Comparison of ENCODE assay signal across 8 mouse cellular contexts in the genomic region with DNA sequence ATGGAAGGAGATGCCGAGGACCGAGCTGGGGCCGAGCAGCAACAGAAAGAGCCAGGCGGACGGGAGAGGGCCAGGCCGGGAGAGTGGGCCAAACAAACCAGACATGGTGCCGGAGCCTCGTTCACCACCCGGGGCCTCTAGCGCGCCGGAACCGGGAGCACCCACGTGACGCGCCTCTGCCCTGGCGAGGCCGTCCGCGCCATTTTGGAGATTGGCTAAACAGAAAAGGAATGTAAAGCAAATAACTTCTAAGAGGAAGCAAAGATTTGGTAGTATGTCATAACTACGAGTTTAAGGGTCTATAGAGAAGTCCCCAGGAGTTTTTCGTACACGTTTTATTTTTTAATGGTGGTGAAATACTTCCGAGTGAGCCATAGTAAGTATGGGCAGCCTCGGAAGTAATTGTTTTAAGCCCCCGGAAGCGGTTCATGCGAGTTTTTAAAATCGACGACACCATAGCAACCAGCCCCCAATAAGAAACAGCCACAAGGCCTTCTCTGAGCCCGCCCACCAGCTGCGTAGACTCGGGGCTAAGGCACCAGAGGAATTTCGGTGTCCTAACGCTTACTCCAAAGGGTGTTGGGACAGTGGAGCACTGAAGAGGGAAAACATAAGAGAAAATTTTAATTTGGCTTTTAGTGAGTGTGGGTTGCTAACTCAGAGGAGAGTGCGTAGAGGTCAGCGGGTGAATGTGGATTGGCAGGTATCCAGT. TPM values are rescaled to one million over a fixed set of nuclear protein-coding genes. Genes with fewer than 3 reads are reported as not detected.
A peak's percentile ranks its signal among the peaks of the same experiment; 100 is the strongest.
DNase-seq lines count a peak whose midpoint lies in the region; ATAC-seq and TF ChIP-seq lines count a peak whose summit lies in the region.

A gene (minus strand): TSS at position 287 of the 712 bp plus-strand sequence.

- ATAC-seq in cerebellum, adult (ENCODE audit: insufficient number of reproducible peaks, low FRiP score, low TSS enrichment): peak; percentile 97
- ATAC-seq in forebrain, embryonic 13.5 days: peak; percentile 97
- peak; percentile 93 for ATAC-seq in liver, postnatal 0 days
- ATAC-seq in neural tube, embryonic 14.5 days (ENCODE audit: low read depth): peak; percentile 95

- under 1% methylated on average over 35 of the region's 37 CpGs for WGBS in forebrain, embryonic 13.5 days
- WGBS in large intestine, adult 2 months: under 1% methylated on average over 37 of the region's 37 CpGs
- 1% methylated on average over 37 of the region's 37 CpGs for WGBS in liver, postnatal 0 days (ENCODE audit: insufficient replicate concordance)
- WGBS in neural tube, embryonic 14.5 days: under 1% methylated on average over 34 of the region's 37 CpGs

- intact Hi-C loops in heart, postnatal 10 days (cut with DNase I): loop anchor here (10.0 kb wide), 1 partner anchor 110 kb away; no protein-coding TSS in a partner anchor

- DNase-seq in heart, postnatal 10 days: peak; percentile 94 to 95
- peak; percentile 87 for DNase-seq in large intestine, adult 2 months (ENCODE audit: low read depth, low spot score)
- peak; percentile 88 for DNase-seq in liver, postnatal 0 days
- DNase-seq in testis, postnatal 10 days (ENCODE audit: low spot score): peak; percentile 89

- H3K27ac ChIP-seq in ES-Bruce4 (ENCODE audit: insufficient read depth, low read length): no peak within 1 kb of the TSS
- H3K27ac ChIP-seq in forebrain, embryonic 13.5 days: peak within 1 kb of the TSS; percentile 63
- H3K27ac ChIP-seq in liver, postnatal 0 days (ENCODE audit: low read depth): peak within 1 kb of the TSS; percentile 94
- peak within 1 kb of the TSS; percentile 83 for H3K27ac ChIP-seq in neural tube, embryonic 14.5 days (ENCODE audit: low read depth, low read length)

- no peaks in the 10 kb centered on the region for H3K9me3 ChIP-seq in ES-Bruce4 (replicated peaks; ENCODE audit: control insufficient read depth, insufficient read depth, low read length, poor library complexity, severe bottlenecking)
- H3K9me3 ChIP-seq in forebrain, embryonic 13.5 days (replicated peaks): no peaks in the 10 kb centered on the region
- no peaks in the 10 kb centered on the region for H3K9me3 ChIP-seq in liver, postnatal 0 days (ENCODE audit: low read length)
- H3K9me3 ChIP-seq in neural tube, embryonic 14.5 days (ENCODE audit: control insufficient read depth, low read length): no peaks in the 10 kb centered on the region

- no peaks in the 10 kb centered on the region for H3K36me3 ChIP-seq in ES-Bruce4 (ENCODE audit: control insufficient read depth, insufficient read depth, low read length, poor library complexity, severe bottlenecking)
- H3K36me3 ChIP-seq in forebrain, embryonic 13.5 days (ENCODE audit: poor library complexity, severe bottlenecking): no peaks in the 10 kb centered on the region
- H3K36me3 ChIP-seq in liver, postnatal 0 days (replicated peaks; ENCODE audit: insufficient read depth, low read length): no peaks in the 10 kb centered on the region
- no peaks in the 10 kb centered on the region for H3K36me3 ChIP-seq in neural tube, embryonic 14.5 days (ENCODE audit: control insufficient read depth, insufficient read depth, low read length)

- TF ChIP-seq EP300 in ES-Bruce4 (IDR thresholded peaks at IDR 0.05; ENCODE audit: insufficient read depth, low read depth, low read length): no peak
- TF ChIP-seq EP300 in liver, postnatal 0 days (IDR thresholded peaks at IDR 0.05; ENCODE audit: low read depth): peak; percentile 69

- H3K4me2 ChIP-seq in forebrain, embryonic 13.5 days: peak within 1 kb of the TSS; percentile 78
- peak within 1 kb of the TSS; percentile 84 for H3K4me2 ChIP-seq in liver, postnatal 0 days (ENCODE audit: low read depth, low read length)
- peak within 1 kb of the TSS; percentile 90 for H3K4me2 ChIP-seq in neural tube, embryonic 14.5 days (ENCODE audit: low read depth, low read length)

- peak; percentile 35 for TF ChIP-seq POLR2A in ES-Bruce4 (IDR thresholded peaks at IDR 0.05; ENCODE audit: insufficient read depth, low read length)

- H3K27me3 ChIP-seq in ES-Bruce4 (ENCODE audit: control insufficient read depth, insufficient read depth, low read length, poor library complexity, severe bottlenecking): no peaks in the 10 kb centered on the region
- H3K27me3 ChIP-seq in forebrain, embryonic 13.5 days: no peaks in the 10 kb centered on the region
- H3K27me3 ChIP-seq in liver, postnatal 0 days (ENCODE audit: insufficient read depth, low read length): 0 out of 2 replicates have a peak, but pooled peaks cover 2% of the 10 kb centered on the region
- no peaks in the 10 kb centered on the region for H3K27me3 ChIP-seq in neural tube, embryonic 14.5 days (ENCODE audit: control insufficient read depth, insufficient read depth, low read length)

- peaks cover 2% of the 10 kb centered on the region for H3K4me1 ChIP-seq in ES-Bruce4 (ENCODE audit: control insufficient read depth, insufficient read depth, low read length)
- peaks cover 29% of the 10 kb centered on the region for H3K4me1 ChIP-seq in forebrain, embryonic 13.5 days
- H3K4me1 ChIP-seq in liver, postnatal 0 days (ENCODE audit: insufficient read depth): peaks cover 31% of the 10 kb centered on the region
- peaks cover 19% of the 10 kb centered on the region for H3K4me1 ChIP-seq in neural tube, embryonic 14.5 days (ENCODE audit: control insufficient read depth, insufficient read depth, low read length)

- H3K4me3 ChIP-seq in ES-Bruce4 (ENCODE audit: low read depth, low read length): peak within 1 kb of the TSS; percentile 99
- H3K4me3 ChIP-seq in forebrain, embryonic 13.5 days: peak within 1 kb of the TSS; percentile 94
- peak within 1 kb of the TSS; percentile 64 for H3K4me3 ChIP-seq in liver, postnatal 0 days (ENCODE audit: low read depth, low read length)
- peak within 1 kb of the TSS; percentile 85 for H3K4me3 ChIP-seq in neural tube, embryonic 14.5 days (ENCODE audit: low read depth, low read length)

- H3K9ac ChIP-seq in ES-Bruce4 (ENCODE audit: low read depth, poor library complexity, severe bottlenecking): peak within 1 kb of the TSS; percentile 96
- H3K9ac ChIP-seq in forebrain, embryonic 13.5 days: peak within 1 kb of the TSS; percentile 96
- H3K9ac ChIP-seq in liver, postnatal 0 days (replicated peaks): peak within 1 kb of the TSS; percentile 81
- peak within 1 kb of the TSS; percentile 80 for H3K9ac ChIP-seq in neural tube, embryonic 14.5 days (replicated peaks; ENCODE audit: low read depth, low read length)

- TF ChIP-seq CTCF in ES-Bruce4 (IDR thresholded peaks at IDR 0.05; ENCODE audit: low read depth, low read length): no peak
- TF ChIP-seq CTCF in liver, postnatal 0 days (IDR thresholded peaks at IDR 0.05; ENCODE audit: low read depth): no peak

RNA-seq across cellular contexts. Expression of the gene that starts here (rescaled TPM):
- polyA plus RNA-seq in ES-Bruce4 (2011; ENCODE audit: insufficient read depth, insufficient read length, low read depth, missing spikeins): 174 and 184 TPM in 2 replicates
- polyA plus RNA-seq in forebrain, embryonic 13.5 days (2015; fragmentation: Nextera tagmentation; extraction: Ambion mirVana): 173 and 187 TPM in 2 replicates
- 100 to 1,000 TPM; 184 to 190 TPM for total RNA-seq in heart, postnatal 10 days (2021)
- polyA plus RNA-seq in large intestine, adult 2 months (2012; rRNA removed): 227 and 242 TPM in 2 replicates
- 165 and 170 TPM in 2 replicates for polyA plus RNA-seq in liver, postnatal 0 days (2015; fragmentation: Nextera tagmentation; extraction: Ambion mirVana)
- 209 and 238 TPM in 2 replicates for polyA plus RNA-seq in neural tube, embryonic 14.5 days (2014; fragmentation: Nextera tagmentation; extraction: Ambion mirVana)
